Mouse (Mus musculus) right cerebral cortex, postnatal 4 days (tissue): ENCODE measurements at regions not wholly inside any gene's neighbourhood (a gene's known extent, or its start where the extent isn't known, plus 50 kb on each side); places are given as distances from the start of the nearest gene placed in this dataset.
A peak's percentile ranks its signal among the peaks of the same experiment; 100 is the strongest.

ENCODE experiments used
- DNase-seq: peaks from one replicate; pipeline ENCODE4 v3.0.0-alpha.2; 2022

- DNase-seq = no peak
These were observed 66.3 kb downstream of the Fam50b start for GRCm38 (mm10) chr13:34800906-34801305.

- peak; percentile 8 for DNase-seq
These were observed 68.5 kb upstream of the Prpf4b start for GRCm38 (mm10) chr13:34806532-34807092.

GRCm38 (mm10) chr13:34809536-34809935, 65.6 kb upstream of the Prpf4b start:
- DNase-seq = no peak

GRCm38 (mm10) chr13:34814161-34815056, 60.7 kb upstream of the Prpf4b start:
- peak; percentile 50 for DNase-seq

- DNase-seq = no peak
These were observed 60.1 kb upstream of the Prpf4b start for GRCm38 (mm10) chr13:34815057-34815410.

DNA sequence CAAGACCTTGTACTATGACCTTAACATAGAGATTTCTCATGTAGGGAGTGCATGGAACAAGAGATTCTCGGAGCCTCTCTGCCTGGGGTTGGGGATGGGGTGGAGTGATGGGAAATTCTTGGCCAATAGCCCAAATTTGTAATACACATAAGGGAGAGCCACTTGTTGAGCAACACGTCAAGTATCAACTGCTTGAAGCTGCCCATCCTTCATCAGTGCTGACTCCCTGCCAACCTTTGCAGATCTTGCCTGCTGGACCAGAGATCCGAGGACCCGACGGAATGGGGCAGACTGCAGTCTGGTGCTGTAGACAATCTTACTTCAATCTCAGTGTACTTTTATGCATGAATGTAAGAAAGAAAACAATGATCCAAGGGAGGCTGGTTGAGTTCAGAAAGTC, 56.9 kb upstream of the Prpf4b start:
- DNase-seq = no peak

- no peak for DNase-seq
These were observed 54.7 kb upstream of the Prpf4b start for GRCm38 (mm10) chr13:34820423-34820822.

DNA sequence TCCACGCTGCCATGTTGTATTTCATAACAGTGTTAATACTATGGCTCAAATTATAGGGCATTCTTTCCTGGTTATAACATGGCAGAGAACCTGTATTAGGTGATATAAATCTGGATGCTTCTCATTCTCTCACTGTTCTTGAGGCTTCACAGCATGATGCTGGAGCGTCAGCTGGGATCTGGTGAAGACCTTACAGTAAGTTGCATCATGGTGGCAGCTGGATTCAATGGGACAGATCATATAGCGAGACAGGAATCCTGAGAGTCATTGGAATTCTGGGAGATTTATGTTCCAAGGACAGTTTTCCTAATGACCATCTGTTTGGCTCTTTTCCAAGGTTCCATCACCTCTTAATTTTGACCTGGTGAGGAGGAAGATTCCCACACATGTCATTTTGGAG, 53.2 kb upstream of the Prpf4b start:
- no peak for DNase-seq

DNA sequence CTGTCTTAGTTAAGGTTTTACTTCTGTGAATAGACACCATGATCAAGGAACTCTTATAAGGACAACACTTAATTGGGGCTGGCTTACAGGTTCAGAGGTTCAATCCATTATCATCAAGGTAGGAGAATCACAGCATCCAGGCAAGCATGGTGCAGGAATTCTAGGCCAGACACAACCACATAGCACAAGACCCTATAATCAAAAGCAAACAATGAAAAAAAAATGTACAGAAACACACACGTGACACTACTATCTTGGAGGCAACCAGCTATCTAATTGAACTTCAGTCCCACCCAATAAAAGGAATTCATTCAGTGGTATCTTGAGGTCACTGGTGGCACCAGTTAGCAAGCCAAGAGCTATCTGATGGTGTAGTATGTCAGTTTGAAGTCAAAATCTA, 50.9 kb upstream of the Prpf4b start:
- DNase-seq = no peak
